Mouse (Mus musculus) megakaryocyte, embryonic 14.5 days (primary cell): ENCODE results near the gene Sipa1l2.

Experiments used
- FLI1 ChIP-seq: IDR thresholded peaks from 2 replicates; pipeline ENCODE4 v1.6.1; 2012; ENCODE audit warnings: low read length, inconsistent platforms, mixed read lengths
- GATA1 ChIP-seq: IDR thresholded peaks from 3 replicates; pipeline ENCODE4 v1.6.1; 2012; ENCODE audit warnings: mixed read lengths, low read length, inconsistent platforms, borderline replicate concordance

GRCm38 (mm10) chr8:125389280-125389679, 180.3 kb downstream of the Sipa1l2 start:
- no peak for TF ChIP-seq FLI1
- no peak for TF ChIP-seq GATA1
